ENCODE assay signal across 30 mouse cellular contexts in genomic region chr3:96040663-96041006, GRCm38 (mm10). TPM values are rescaled to one million over a fixed set of nuclear protein-coding genes. Genes with fewer than 3 reads are reported as not detected.
A peak's percentile ranks its signal among the peaks of the same experiment; 100 is the strongest.
DNase-seq lines count a peak whose midpoint lies in the region; ATAC-seq and TF ChIP-seq lines count a peak whose summit lies in the region.
"Had no signal": no experiment of that assay in that cellular context is flagged by ENCODE, and none has a peak within 500 bp of the region (broad histone marks: within the 10 kb centered on the region; RNA-seq: fewer than 3 reads in every experiment).

No protein-coding gene starts in this region.

- no peak for DNase-seq in frontal cortex, adult 2 months (ENCODE audit: extremely low spot score in 1 of 2, low spot score in 1 of 2)
- no peak for DNase-seq in spleen, adult 2 months (ENCODE audit: low read depth in 1 of 2, low spot score in 2 of 2)
- no peak for DNase-seq in spleen, adult 18-20 months
- DNase-seq in heart, postnatal 10 days, result no peak
- no peak for DNase-seq in right cerebral cortex, postnatal 10 days (ENCODE audit: low spot score in 2 of 2)
- DNase-seq: adrenal gland, adult 8-10 months; cerebellum, adult 8-10 months; cerebellum, postnatal 36 days; forebrain, postnatal 0 days; gastrocnemius, postnatal 14 days; heart, postnatal 4 days; kidney, adult 9 months; kidney, postnatal 14 days; liver, embryonic 13.5 days; lung, adult 18-20 months; thymus, adult 2 months had no signal

- 82% methylated on average over 2 of the region's 2 CpGs for WGBS in spleen, adult 2 months
- WGBS in olfactory bulb, adult 2 months, result 86% methylated on average over 2 of the region's 2 CpGs

- intact Hi-C loops in heart, postnatal 10 days (cut with DNase I), result no loop called here

- TF ChIP-seq CTCF in spleen, adult 2 months (IDR thresholded peaks at IDR 0.05; ENCODE audit: extremely low read depth, insufficient read depth, insufficient read length, insufficient replicate concordance), result no peak
- no peak for TF ChIP-seq CTCF in cortical plate, adult 2 months (IDR thresholded peaks at IDR 0.05; ENCODE audit: extremely low read depth, insufficient read depth, low read length)
- TF ChIP-seq CTCF in olfactory bulb, adult 2 months (IDR thresholded peaks at IDR 0.05; ENCODE audit: insufficient read depth, low read depth, low read length), result no peak

- H3K4me3 ChIP-seq in spleen, adult 2 months (ENCODE audit: extremely low read depth, insufficient read depth, insufficient read length), result no peak overlapping the region
- no peak overlapping the region for H3K4me3 ChIP-seq in cortical plate, adult 2 months (ENCODE audit: insufficient read depth, low read length)
- no peak overlapping the region for H3K4me3 ChIP-seq in olfactory bulb, adult 2 months (ENCODE audit: insufficient read depth, low read depth, low read length)
- H3K4me3 ChIP-seq: embryonic facial prominence, embryonic 13.5 days; erythroblast, embryonic 14.5 days; forebrain, embryonic 12.5 days; heart, embryonic 15.5 days; limb, embryonic 10.5 days; limb, embryonic 15.5 days; liver, embryonic 13.5 days; midbrain, embryonic 13.5 days had no signal

- H3K27ac ChIP-seq in spleen, adult 2 months (ENCODE audit: insufficient read depth, low read length), result peak overlapping the region; percentile 35; the same call in 1 of the 2 replicates
- peak overlapping the region; percentile 64; the same call in 1 of the 2 replicates for H3K27ac ChIP-seq in cortical plate, adult 2 months (ENCODE audit: insufficient read depth, low read length)
- 0 out of 2 replicates have a peak overlapping the region, but pooled peaks have one; percentile 50 for H3K27ac ChIP-seq in olfactory bulb, adult 2 months (ENCODE audit: insufficient read depth, low read depth, low read length)
- H3K27ac ChIP-seq: embryonic facial prominence, embryonic 13.5 days; forebrain, embryonic 12.5 days; heart, embryonic 15.5 days; hindbrain, embryonic 14.5 days; limb, embryonic 10.5 days; limb, embryonic 15.5 days; liver, embryonic 13.5 days; macrophage; midbrain, embryonic 13.5 days had no signal

- no peaks in the 10 kb centered on the region for H3K27me3 ChIP-seq in spleen, adult 2 months (ENCODE audit: control insufficient read depth, insufficient read depth, low read length)
- H3K27me3 ChIP-seq: embryonic facial prominence, embryonic 13.5 days; forebrain, embryonic 12.5 days; heart, embryonic 15.5 days; limb, embryonic 15.5 days; liver, embryonic 13.5 days; midbrain, embryonic 13.5 days had no signal

- H3K4me1 ChIP-seq in spleen, adult 2 months (ENCODE audit: control insufficient read depth, insufficient read depth, insufficient read length), result peaks cover 3% of the 10 kb centered on the region; the same call in 1 of the 2 replicates
- H3K4me1 ChIP-seq in cortical plate, adult 2 months (ENCODE audit: control insufficient read depth, insufficient read depth, low read length), result peaks cover 5% of the 10 kb centered on the region
- peaks cover 4% of the 10 kb centered on the region for H3K4me1 ChIP-seq in olfactory bulb, adult 2 months (ENCODE audit: control insufficient read depth, insufficient read depth, low read length)
- H3K4me1 ChIP-seq: embryonic facial prominence, embryonic 13.5 days; forebrain, embryonic 12.5 days; limb, embryonic 10.5 days; limb, embryonic 15.5 days; liver, embryonic 13.5 days; midbrain, embryonic 13.5 days had no signal

- no peak for TF ChIP-seq POLR2A in spleen, adult 2 months (IDR thresholded peaks at IDR 0.05; ENCODE audit: low read depth, low read length)
- TF ChIP-seq POLR2A in cortical plate, adult 2 months (IDR thresholded peaks at IDR 0.05; ENCODE audit: extremely low read depth, insufficient read depth, low read length), result no peak
- TF ChIP-seq POLR2A in olfactory bulb, adult 2 months (IDR thresholded peaks at IDR 0.05; ENCODE audit: insufficient read depth, low read depth, low read length), result no peak

- H3K36me3 ChIP-seq in spleen, adult 2 months (ENCODE audit: control insufficient read depth, insufficient read depth, low read length), result peaks cover 2% of the 10 kb centered on the region; the same call in 1 of the 2 replicates

- ATAC-seq in frontal cortex, adult (ENCODE audit: low TSS enrichment), result peak; percentile 15; the same call in 1 of the 2 replicates
- ATAC-seq: forebrain, postnatal 0 days; intestine, postnatal 0 days; lung, postnatal 0 days; midbrain, embryonic 13.5 days had no signal

RNA-seq across cellular contexts. Expression of gene Vps45, which starts 17.6 kb away (rescaled TPM):
- 32.7 and 33.0 TPM in 2 replicates for polyA plus RNA-seq in frontal cortex, adult 2 months (2012; rRNA removed)
- 2.0 and 2.5 TPM in 2 replicates for polyA plus RNA-seq in spleen, adult 2 months (2012; rRNA removed)
- 29.9 and 32.1 TPM in 2 replicates for polyA plus RNA-seq in cortical plate, adult 2 months (2012; rRNA removed)
- polyA plus RNA-seq in olfactory bulb, adult 2 months (2012; ENCODE audit: insufficient read depth, insufficient read length, low replicate concordance, missing spikeins), result not detected in 2 replicates
- total RNA-seq in heart, postnatal 10 days (2021), result 10 to 100 TPM; 24.7 to 34.4 TPM

RNA-seq across cellular contexts. Expression of gene Plekho1, which starts 44.8 kb away (rescaled TPM):
- polyA plus RNA-seq in frontal cortex, adult 2 months (2012; rRNA removed), result 131 and 156 TPM in 2 replicates
- 60.1 and 91.7 TPM in 2 replicates for polyA plus RNA-seq in spleen, adult 2 months (2012; rRNA removed)
- polyA plus RNA-seq in cortical plate, adult 2 months (2012; rRNA removed), result 133 and 134 TPM in 2 replicates
- polyA plus RNA-seq in olfactory bulb, adult 2 months (2012; ENCODE audit: insufficient read depth, insufficient read length, low replicate concordance, missing spikeins), result not detected in 2 replicates
- total RNA-seq in heart, postnatal 10 days (2021), result 100 to 1,000 TPM; 111 to 118 TPM
